Mouse (Mus musculus) cortical plate, adult 2 months (tissue): ENCODE measurements around the gene Prkcz.

Experiments
- CTCF ChIP-seq: fragments of 200-500 bp; IDR thresholded peaks from 2 replicates; pipeline ENCODE4 v1.5.1; 2011; ENCODE audit warnings: mild to moderate bottlenecking, control low read depth, low read length; ENCODE audit not compliant: insufficient read depth; ENCODE audit errors: extremely low read depth
- POLR2A ChIP-seq: fragments of 200-500 bp; IDR thresholded peaks from 2 replicates; pipeline ENCODE4 v1.6.1; 2011; ENCODE audit warnings: mild to moderate bottlenecking, low read length, control low read depth; ENCODE audit not compliant: insufficient read depth; ENCODE audit errors: extremely low read depth

DNA sequence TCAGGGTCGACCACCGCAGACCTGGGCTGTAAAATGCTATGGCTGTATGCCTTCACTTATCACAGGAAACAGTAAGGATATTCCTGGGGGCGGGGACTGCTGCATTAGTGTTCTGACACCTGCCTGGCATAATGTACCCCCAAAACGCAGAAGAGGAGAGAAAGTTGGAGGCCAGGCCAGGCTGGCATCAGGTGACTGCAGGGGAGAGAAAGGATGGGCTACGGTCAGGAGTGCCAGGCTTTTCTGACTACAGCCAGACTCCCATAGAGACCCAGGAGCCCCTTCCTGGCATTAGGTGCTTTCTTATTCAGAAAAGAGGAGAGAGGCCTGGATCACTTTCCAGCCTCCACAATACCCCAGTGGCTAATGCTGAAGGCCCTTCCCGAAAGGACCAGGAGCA lies 121.7 kb downstream of the Prkcz start:
- no peak for TF ChIP-seq CTCF
- no peak for TF ChIP-seq POLR2A
